Mouse (Mus musculus): ENCODE results near the gene Eefsec. TPM values are rescaled to one million over a fixed set of nuclear protein-coding genes. Genes with fewer than 3 reads are reported as not detected.

Gene Eefsec
- total and polyA plus RNA-seq, 3 experiments, result 27.5 to 378 (median 40.7) TPM

DNA sequence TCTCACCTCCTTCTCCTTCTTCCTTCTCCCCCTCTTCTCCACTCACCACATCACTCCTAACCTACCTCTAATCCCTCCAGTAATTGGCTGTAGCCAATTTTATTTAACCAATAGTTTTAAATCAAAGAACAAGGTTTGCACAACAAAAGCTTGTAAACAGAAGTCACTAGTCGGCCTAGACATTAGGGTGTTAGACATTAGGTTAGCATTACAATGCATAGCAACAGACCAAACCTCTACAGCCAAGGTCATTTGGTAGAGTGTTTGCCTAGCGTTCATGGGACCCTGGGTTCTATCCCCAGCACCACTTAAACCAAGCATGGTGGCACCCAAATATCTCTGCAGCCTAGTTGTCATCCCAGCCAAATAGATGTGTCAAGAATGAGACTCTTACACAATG lies 8.2 kb upstream of the Eefsec start:
- no peaks in the 10 kb centered on the region for H3K9me3 ChIP-seq (replicated peaks; ENCODE audit: insufficient read depth, low read length)
- H3K36me3 ChIP-seq (ENCODE audit: control insufficient read depth in 1 of 2, insufficient read depth in 2 of 2, low read length in 2 of 2), result no peaks in the 10 kb centered on the region
- H3K27me3 ChIP-seq (ENCODE audit: control insufficient read depth in 1 of 2, insufficient read depth in 2 of 2, low read length in 2 of 2), result peaks cover 8 to 9% of the 10 kb centered on the region in 2 experiments
- no peak overlapping the region for H3K27ac ChIP-seq (ENCODE audit: control insufficient read depth, low read depth, low read length)
- no peak overlapping the region for H3K9ac ChIP-seq (ENCODE audit: control insufficient read depth, low read depth, low read length, poor library complexity, severe bottlenecking)
- no peak overlapping the region for H3K4me3 ChIP-seq (ENCODE audit: control insufficient read depth in 1 of 2, insufficient read depth in 1 of 2, low read depth in 2 of 2, low read length in 2 of 2)
- H3K4me1 ChIP-seq (ENCODE audit: control insufficient read depth in 1 of 2, insufficient read depth in 2 of 2, low read length in 2 of 2), result no peaks in the 10 kb centered on the region
- TF ChIP-seq UBTF (IDR thresholded peaks at IDR 0.05; ENCODE audit: borderline replicate concordance, insufficient read depth, low read depth, low read length) (no peak), GABPA (IDR thresholded peaks at IDR 0.05; ENCODE audit: low read depth, low read length) (no peak), POLR2A (IDR thresholded peaks at IDR 0.05; ENCODE audit: control insufficient read depth in 1 of 2, insufficient read depth in 1 of 2, low read depth in 1 of 2, low read length in 2 of 2, poor library complexity in 1 of 2) (no peak)
- H3K79me2 ChIP-seq (ENCODE audit: control insufficient read depth, insufficient read depth, low read length, poor library complexity), result no peaks in the 10 kb centered on the region
- DNase-seq (ENCODE audit: low read depth, low spot score), result no peak

DNA sequence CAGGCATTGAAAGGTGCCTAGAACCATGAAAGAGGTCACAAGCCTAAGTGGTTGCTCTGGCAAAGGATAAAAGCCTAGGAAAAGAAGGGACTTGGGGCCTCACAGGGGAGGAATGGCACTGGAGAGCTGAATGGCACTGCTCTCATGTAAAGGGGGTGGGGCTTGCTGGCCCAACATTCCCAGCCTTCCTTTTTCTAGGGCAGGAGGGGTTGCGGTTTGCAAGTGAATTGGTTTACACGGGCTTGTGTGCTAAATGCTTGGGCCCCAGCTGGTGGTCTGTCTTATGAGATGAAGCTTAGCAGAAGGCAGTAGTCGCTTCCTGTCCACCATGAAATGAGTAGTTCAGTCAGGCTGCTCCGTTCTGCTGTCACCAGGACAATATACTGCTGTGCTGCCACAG lies 1.1 kb upstream of the Eefsec start:
- Histone ChIP-seq H3K4me3 (ENCODE audit: control insufficient read depth in 1 of 2, insufficient read depth in 1 of 2, low read depth in 2 of 2, low read length in 2 of 2) (no peak overlapping the region), H3K79me2 (ENCODE audit: control insufficient read depth, insufficient read depth, low read length, poor library complexity) (peaks cover 14% of the 10 kb centered on the region), H3K36me3 (ENCODE audit: control insufficient read depth in 1 of 2, insufficient read depth in 2 of 2, low read length in 2 of 2) (peaks cover 0 to 22% of the 10 kb centered on the region in 2 experiments; a peak in 2 of 4 replicates), H3K27me3 (ENCODE audit: control insufficient read depth in 1 of 2, insufficient read depth in 2 of 2, low read length in 2 of 2) (peaks cover 1 to 4% of the 10 kb centered on the region in 2 experiments; a peak in 2 of 4 replicates), H3K9ac (ENCODE audit: control insufficient read depth, low read depth, low read length, poor library complexity, severe bottlenecking) (no peak overlapping the region), H3K9me3 (replicated peaks; ENCODE audit: insufficient read depth, low read length) (no peaks in the 10 kb centered on the region), H3K27ac (ENCODE audit: control insufficient read depth, low read depth, low read length) (no peak overlapping the region), H3K4me1 (ENCODE audit: control insufficient read depth in 1 of 2, insufficient read depth in 2 of 2, low read length in 2 of 2) (peaks cover 0 to 21% of the 10 kb centered on the region in 2 experiments; a peak in 3 of 4 replicates)
- DNase-seq (ENCODE audit: low read depth, low spot score), result no peak
- TF ChIP-seq RCOR1 (IDR thresholded peaks at IDR 0.05; ENCODE audit: low read depth, low read length) (no peak), MYB (IDR thresholded peaks at IDR 0.05; ENCODE audit: low read depth, low read length) (no peak), RAD21 (IDR thresholded peaks at IDR 0.05; ENCODE audit: low read depth, low read length) (no peak), BHLHE40 (IDR thresholded peaks at IDR 0.05; ENCODE audit: borderline replicate concordance, low read depth, low read length) (no peak), KAT2A (conservative IDR thresholded peaks at IDR 0.05; ENCODE audit: low read depth, low read length) (no peak), TCF12 (IDR thresholded peaks at IDR 0.05; ENCODE audit: low read depth, low read length) (no peak), GATA1 (IDR thresholded peaks at IDR 0.05; ENCODE audit: low read depth, low read length) (no peak), NRF1 (IDR thresholded peaks at IDR 0.05; ENCODE audit: insufficient read depth, low read depth, low read length, poor library complexity, severe bottlenecking) (no peak), ETS1 (IDR thresholded peaks at IDR 0.05; ENCODE audit: low read depth, low read length) (no peak), GABPA (IDR thresholded peaks at IDR 0.05; ENCODE audit: low read depth, low read length) (no peak)

DNA sequence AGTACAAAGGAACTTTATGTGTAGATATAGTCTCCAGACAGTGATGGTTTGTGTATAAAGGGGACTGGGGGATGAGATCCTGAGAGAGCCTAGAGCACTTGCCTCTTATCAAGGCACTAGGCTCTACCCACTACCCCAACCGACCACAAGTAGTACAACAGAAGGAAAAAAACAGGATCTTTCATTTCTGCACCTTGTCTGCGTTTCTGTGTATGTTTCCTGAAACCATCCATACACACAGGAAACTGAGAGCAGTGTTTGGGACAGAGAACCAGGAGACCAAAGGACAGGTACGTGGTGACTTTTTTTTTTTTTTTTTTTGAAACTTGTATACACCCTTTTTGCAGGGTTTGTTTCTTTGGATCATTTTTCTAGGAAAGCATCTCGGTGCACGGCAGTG lies 678 bp downstream of the Eefsec start:
- DNase-seq (ENCODE audit: low read depth, low spot score), result peak; percentile 66
- peaks cover 16% of the 10 kb centered on the region for H3K79me2 ChIP-seq (ENCODE audit: control insufficient read depth, insufficient read depth, low read length, poor library complexity)
- H3K9ac ChIP-seq (ENCODE audit: control insufficient read depth, low read depth, low read length, poor library complexity, severe bottlenecking), result peak overlapping the region; percentile 82
- peak overlapping the region; percentile 85 to 86 for H3K4me3 ChIP-seq (ENCODE audit: control insufficient read depth in 1 of 2, insufficient read depth in 1 of 2, low read depth in 2 of 2, low read length in 2 of 2)
- H3K4me1 ChIP-seq (ENCODE audit: control insufficient read depth in 1 of 2, insufficient read depth in 2 of 2, low read length in 2 of 2), result peaks cover 0 to 21% of the 10 kb centered on the region in 2 experiments; a peak in 3 of 4 replicates
- H3K27ac ChIP-seq (ENCODE audit: control insufficient read depth, low read depth, low read length), result peak overlapping the region; percentile 43
- no peaks in the 10 kb centered on the region for H3K9me3 ChIP-seq (replicated peaks; ENCODE audit: insufficient read depth, low read length)
- H3K27me3 ChIP-seq (ENCODE audit: control insufficient read depth in 1 of 2, insufficient read depth in 2 of 2, low read length in 2 of 2), result peaks cover 0 to 1% of the 10 kb centered on the region in 2 experiments; a peak in 1 of 4 replicates
- TF ChIP-seq GATA1 (IDR thresholded peaks at IDR 0.05; ENCODE audit: low read depth, low read length) (peak; percentile 36; the same call in 1 of the 2 replicates), ZNF384 (IDR thresholded peaks at IDR 0.05; ENCODE audit: low read depth, low read length) (peak; percentile 75), USF2 (IDR thresholded peaks at IDR 0.05; ENCODE audit: borderline replicate concordance in 1 of 2, insufficient read depth in 1 of 2, low read depth in 1 of 2, low read length in 2 of 2) (no peak)
- H3K36me3 ChIP-seq (ENCODE audit: control insufficient read depth in 1 of 2, insufficient read depth in 2 of 2, low read length in 2 of 2), result peaks cover 1 to 22% of the 10 kb centered on the region in 2 experiments; a peak in 2 of 4 replicates
